In the genomic region with DNA sequence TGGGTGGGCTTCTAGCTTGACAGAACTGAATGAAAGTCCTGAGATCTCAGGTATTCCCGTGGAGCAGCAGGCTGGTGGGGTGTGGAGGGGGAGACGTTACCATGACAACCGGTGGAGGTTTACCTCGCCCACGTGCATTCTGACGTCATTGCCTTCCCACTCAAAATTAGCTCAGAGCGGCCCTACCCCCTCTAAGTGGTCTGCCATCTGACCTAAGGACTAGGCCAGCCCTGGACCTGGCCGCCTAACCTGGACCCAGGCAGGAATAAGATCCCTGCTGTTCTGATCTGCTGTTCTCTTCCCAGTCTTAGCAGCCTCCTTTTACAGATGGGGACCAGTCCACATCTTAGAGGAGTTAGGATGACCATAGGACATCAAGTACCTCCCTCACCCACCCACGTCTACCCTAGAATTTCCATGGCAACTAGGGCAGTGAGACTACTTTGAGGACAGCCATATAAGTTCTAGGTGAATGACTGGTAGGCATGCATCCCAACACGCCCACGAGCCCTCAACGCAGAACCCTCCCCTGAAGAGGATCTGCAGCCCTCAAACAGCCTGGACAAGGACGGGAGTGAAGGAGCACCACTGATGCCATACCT, we compare ENCODE assay signal across 8 mouse cellular contexts. TPM values are rescaled to one million over a fixed set of nuclear protein-coding genes. Genes with fewer than 3 reads are reported as not detected.
DNase-seq lines count a peak whose midpoint lies in the region; ATAC-seq and TF ChIP-seq lines count a peak whose summit lies in the region.

No protein-coding gene starts in this region.

- TF ChIP-seq CTCF in midbrain, postnatal 0 days (IDR thresholded peaks at IDR 0.05): no peak

- peak overlapping the region; percentile 51 for H3K4me3 ChIP-seq in midbrain, postnatal 0 days (ENCODE audit: low read depth, low read length)

- H3K27ac ChIP-seq in midbrain, postnatal 0 days (ENCODE audit: low read depth, low read length): no peak overlapping the region

- peak; percentile 26 to 35 for DNase-seq in kidney, postnatal 4 days
- DNase-seq in kidney, adult 18-20 months: no peak
- DNase-seq in brain, adult 2 months (ENCODE audit: low read depth, low spot score): peak; percentile 93
- peak; percentile 23 for DNase-seq in forelimb bud, embryonic 11.5 days (ENCODE audit: low read depth, low spot score)
- DNase-seq in left cerebral cortex, adult 11 months (ENCODE audit: low spot score): peak; percentile 82
- peak; percentile 68 for DNase-seq in midbrain, postnatal 0 days (ENCODE audit: low spot score)
- no peak for DNase-seq in ovary, adult 18-20 months (ENCODE audit: low spot score)
- no peak for DNase-seq in adipocyte (ENCODE audit: low spot score)

- H3K9me3 ChIP-seq in midbrain, postnatal 0 days (ENCODE audit: low read length): no peaks in the 10 kb centered on the region

- H3K36me3 ChIP-seq in midbrain, postnatal 0 days (ENCODE audit: insufficient read depth, low read length): no peaks in the 10 kb centered on the region

- peak; percentile 15; the same call in 1 of the 2 replicates for ATAC-seq in midbrain, postnatal 0 days (ENCODE audit: low FRiP score)

- peaks cover 5% of the 10 kb centered on the region; the same call in 1 of the 2 replicates for H3K4me1 ChIP-seq in midbrain, postnatal 0 days (ENCODE audit: insufficient read depth, low read length)

- no peaks in the 10 kb centered on the region for H3K27me3 ChIP-seq in midbrain, postnatal 0 days (ENCODE audit: insufficient read depth, low read length)

- WGBS in midbrain, postnatal 0 days: 29% methylated on average over 13 of the region's 13 CpGs

- peak overlapping the region; percentile 87 for H3K4me2 ChIP-seq in midbrain, postnatal 0 days (ENCODE audit: low read depth, low read length, poor library complexity, severe bottlenecking)

- H3K9ac ChIP-seq in midbrain, postnatal 0 days (replicated peaks; ENCODE audit: low read length, poor library complexity, severe bottlenecking): peak overlapping the region; percentile 73

RNA-seq across cellular contexts. Expression of a gene that starts 1.0 kb away (rescaled TPM):
- total RNA-seq in midbrain, postnatal 0 days (2014; rRNA removed): 13.6 and 19.6 TPM in 2 replicates
- 14.3 and 16.8 TPM in 2 replicates for polyA plus RNA-seq in midbrain, postnatal 0 days (2015; fragmentation: Nextera tagmentation; extraction: Ambion mirVana)

RNA-seq across cellular contexts. Expression of a gene that starts 10.4 kb away (rescaled TPM):
- total RNA-seq in midbrain, postnatal 0 days (2014; rRNA removed): 70.3 and 86.5 TPM in 2 replicates
- polyA plus RNA-seq in midbrain, postnatal 0 days (2015; fragmentation: Nextera tagmentation; extraction: Ambion mirVana): 57.8 and 67.0 TPM in 2 replicates

RNA-seq across cellular contexts. Expression of a gene that starts 19.0 kb away (rescaled TPM):
- 37.9 and 42.1 TPM in 2 replicates for total RNA-seq in midbrain, postnatal 0 days (2014; rRNA removed)
- 15.4 and 17.8 TPM in 2 replicates for polyA plus RNA-seq in midbrain, postnatal 0 days (2015; fragmentation: Nextera tagmentation; extraction: Ambion mirVana)

RNA-seq across cellular contexts. Expression of a gene that starts 19.1 kb away (rescaled TPM):
- 77.4 and 88.9 TPM in 2 replicates for total RNA-seq in midbrain, postnatal 0 days (2014; rRNA removed)
- 66.1 and 70.7 TPM in 2 replicates for polyA plus RNA-seq in midbrain, postnatal 0 days (2015; fragmentation: Nextera tagmentation; extraction: Ambion mirVana)

RNA-seq across cellular contexts. Expression of a gene that starts 22.4 kb away (rescaled TPM):
- total RNA-seq in midbrain, postnatal 0 days (2014; rRNA removed): 4.9 and 7.3 TPM in 2 replicates
- 9.2 and 9.3 TPM in 2 replicates for polyA plus RNA-seq in midbrain, postnatal 0 days (2015; fragmentation: Nextera tagmentation; extraction: Ambion mirVana)

Comparison
In these comparisons a context has a peak if more than half of its experiments do, and no peak if none do; other contexts are left out.
1. DNase-seq: peak in kidney, postnatal 4 days (2 of 2), brain, adult 2 months (single experiment), forelimb bud, embryonic 11.5 days (single experiment), left cerebral cortex, adult 11 months (single experiment) and midbrain, postnatal 0 days (single experiment); none in kidney, adult 18-20 months (single experiment), ovary, adult 18-20 months (single experiment) and adipocyte (single experiment).